Mouse (Mus musculus): ENCODE measurements around the gene Itgb4.

Gene Itgb4

DNA sequence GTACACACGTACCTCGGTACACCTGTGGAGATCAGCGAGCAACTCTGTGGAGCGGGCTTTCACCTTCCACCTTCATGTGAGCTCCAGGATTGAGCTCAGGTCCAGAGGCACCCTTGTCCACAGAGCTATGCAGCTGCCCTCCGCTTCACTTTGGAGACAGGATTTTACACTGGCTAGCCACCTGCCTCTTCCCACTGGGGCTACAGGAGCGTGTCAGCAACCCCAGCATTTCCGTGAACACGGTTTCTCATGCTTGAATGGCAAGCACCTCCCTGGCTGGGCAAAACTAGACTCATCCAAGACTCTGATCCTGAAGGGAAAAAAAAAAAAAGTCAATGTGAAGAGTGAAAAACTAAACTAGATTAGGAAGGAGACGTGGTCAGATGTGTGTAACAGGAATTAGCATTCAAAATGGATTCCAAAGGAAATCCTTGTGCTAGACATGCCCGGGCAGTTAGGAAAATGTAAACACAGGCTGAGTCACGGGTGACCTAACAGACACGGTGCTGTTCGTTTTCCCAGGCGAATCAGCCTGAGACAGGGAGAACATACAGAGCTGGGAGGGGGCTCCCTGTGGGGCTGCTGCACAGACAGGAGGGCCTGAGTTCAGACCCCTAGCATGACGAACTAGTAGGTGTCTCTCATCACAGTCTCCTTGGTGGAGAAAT lies 4.4 kb upstream of the Itgb4 start:
- no peak for DNase-seq

DNA sequence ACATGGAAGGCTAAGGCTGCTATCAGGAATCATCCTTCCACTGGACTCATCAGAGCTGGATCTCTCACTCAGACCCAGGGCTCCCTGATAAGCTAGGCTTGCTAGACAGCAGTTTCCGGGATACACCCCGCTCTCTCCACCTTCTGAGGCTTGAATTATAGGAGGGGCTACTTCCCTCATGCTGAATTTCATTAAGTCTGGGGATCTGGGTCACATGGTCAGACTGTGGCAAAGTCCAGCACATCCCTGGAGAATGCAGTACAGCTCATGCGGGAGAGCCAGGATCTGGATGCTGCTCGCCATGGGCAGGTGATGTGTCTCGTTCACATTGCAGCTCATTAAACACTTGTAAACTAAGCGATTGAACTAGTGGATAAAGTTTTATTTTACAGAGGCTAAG lies 3.5 kb upstream of the Itgb4 start:
- no peak for DNase-seq

DNA sequence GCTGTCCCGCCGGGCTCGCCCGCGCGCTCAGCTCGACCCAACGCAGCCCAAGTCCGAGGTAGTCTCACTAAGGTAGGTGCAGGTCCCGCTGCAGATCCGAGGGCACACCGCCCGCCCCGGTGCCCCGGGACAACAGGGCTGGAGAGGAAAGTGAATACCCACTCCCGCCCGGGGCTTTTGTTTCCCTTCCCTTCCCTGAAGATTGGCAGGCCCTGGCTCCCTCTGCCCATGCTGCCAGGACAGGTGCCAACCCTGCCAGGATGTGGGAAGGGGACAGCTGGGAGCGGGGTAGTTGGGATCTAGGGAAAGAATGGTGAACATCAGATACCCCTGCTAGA lies 543 bp downstream of the Itgb4 start:
- no peak for DNase-seq

DNA sequence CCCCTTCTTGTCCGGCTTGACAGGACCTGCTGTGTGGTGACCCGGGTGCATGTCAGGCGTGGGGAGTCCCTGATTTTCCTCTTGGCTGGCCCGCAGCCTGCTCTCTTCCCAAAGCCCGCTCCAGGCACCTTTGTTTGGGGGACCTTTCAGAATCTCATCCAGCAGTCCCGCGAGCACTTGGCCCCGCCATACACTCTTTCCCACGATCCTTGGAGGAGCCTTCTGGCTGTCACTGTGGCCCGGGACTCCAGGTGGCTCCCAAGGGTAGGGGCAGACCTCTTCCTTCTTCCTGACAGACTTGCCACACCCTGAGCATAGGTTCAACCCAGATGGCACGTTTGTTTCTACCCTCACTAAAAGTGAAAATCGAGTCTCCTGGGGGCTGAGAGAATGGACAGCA lies 1.0 kb downstream of the Itgb4 start:
- peak; percentile 8 for DNase-seq

DNA sequence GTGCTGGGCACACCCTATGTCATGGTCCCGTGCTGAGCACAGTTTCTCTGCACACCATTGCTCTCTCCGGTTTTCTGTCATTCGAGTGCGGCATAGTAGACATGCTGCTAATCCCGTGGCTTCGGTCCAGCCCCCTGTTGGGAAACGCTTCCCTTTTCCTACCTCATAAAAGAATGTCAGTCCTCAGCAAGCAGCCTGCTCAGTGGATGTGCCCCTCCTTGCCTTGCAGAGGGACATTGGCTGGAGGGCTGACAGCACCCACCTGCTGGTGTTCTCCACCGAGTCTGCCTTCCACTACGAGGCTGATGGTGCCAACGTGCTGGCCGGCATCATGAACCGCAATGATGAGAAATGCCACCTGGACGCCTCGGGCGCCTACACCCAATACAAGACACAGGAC lies 8.0 kb downstream of the Itgb4 start:
- no peak for DNase-seq

DNA sequence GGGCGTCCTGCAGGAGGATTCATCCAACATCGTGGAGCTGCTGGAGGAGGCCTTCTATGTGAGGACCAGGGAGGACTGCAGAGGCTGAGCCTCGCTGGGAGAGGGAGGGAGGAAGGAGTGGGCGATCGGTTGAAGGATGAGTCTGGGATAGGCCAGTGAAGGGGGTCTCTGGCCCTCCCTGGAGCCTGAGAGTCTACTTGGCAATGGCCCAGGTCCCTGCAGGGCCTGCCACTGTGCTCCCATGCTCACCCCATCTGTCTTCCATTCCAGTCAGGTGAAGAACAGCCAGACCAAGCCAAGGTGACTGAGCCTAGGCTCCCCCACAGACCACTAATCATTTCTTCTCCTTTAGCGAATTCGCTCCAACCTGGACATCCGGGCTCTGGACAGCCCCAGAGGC lies 8.8 kb downstream of the Itgb4 start:
- no peak for DNase-seq

DNA sequence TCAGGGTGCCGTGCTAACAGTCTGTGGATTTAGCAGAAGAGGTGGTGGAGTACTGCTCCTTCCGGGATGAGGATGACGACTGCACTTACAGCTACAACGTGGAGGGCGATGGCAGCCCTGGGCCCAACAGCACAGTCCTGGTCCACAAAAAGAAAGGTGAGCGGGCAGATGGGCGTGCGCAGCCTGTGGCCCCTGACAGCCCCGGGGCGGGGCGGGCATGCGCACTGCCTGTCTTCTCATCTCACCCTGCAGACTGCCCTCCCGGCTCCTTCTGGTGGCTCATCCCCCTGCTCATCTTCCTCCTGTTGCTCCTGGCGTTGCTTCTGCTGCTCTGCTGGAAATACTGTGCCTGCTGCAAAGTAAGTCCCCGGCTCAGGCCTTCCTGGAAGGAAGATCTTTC lies 15.2 kb downstream of the Itgb4 start:
- DNase-seq: no peak

DNA sequence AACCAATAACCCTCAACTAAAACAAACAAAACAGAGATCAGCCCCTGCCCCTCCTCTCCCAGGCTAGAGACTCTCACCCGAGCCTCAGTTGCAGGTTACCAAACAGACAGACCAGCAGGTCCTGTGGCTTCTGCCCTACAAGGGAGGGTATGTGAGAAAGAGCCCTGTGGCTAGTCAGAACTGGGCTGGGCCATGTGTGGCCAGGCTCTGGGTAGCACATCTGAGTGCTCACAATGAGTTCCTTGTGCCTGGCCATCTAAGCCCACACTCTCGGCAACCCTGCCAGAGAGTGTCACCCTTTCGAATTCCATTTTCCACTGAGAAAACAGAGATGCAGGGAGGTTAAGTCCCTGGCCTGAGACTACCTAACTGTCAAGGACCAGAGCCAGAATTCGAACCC lies 17.6 kb downstream of the Itgb4 start:
- DNase-seq: no peak

DNA sequence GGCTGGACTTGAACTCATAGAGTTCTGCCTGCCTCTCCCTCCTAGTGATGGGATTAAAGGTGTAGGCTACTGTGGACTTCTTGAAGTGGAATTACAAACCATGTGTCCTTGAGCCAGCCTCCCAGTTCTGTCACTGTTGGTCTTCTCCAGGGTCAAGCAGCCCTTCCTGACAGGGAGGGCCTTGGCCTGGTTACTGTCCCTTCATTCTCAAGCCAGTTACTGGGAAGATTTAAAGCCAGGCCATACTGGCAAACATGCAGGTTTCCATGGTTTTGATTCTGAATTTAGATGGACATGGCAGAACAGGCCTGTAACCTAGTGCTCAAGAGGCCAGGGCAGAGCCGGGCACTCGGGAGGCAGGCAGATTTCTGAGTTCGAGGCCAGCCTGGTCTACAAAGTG lies 20.7 kb downstream of the Itgb4 start:
- DNase-seq: no peak

DNA sequence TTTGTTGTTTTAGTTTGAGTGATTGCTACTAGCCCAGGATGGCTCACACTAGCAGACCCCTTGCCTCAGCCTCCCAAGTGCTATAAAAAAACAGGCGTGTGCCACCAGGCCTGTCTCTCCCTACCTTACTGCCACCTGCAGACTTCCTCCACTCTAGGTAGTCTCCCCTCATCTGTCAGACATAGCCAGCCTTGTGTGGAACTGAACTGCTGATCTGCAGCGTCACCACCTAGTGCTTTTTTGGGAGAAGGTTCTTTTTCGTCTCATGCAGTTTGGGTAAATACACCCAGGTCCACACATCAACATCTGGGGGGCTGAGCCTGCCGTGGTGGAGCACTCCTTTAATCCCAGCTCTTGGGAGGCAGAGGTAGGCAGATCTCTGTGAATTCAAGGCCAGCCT lies 22.5 kb downstream of the Itgb4 start:
- no peak for DNase-seq

DNA sequence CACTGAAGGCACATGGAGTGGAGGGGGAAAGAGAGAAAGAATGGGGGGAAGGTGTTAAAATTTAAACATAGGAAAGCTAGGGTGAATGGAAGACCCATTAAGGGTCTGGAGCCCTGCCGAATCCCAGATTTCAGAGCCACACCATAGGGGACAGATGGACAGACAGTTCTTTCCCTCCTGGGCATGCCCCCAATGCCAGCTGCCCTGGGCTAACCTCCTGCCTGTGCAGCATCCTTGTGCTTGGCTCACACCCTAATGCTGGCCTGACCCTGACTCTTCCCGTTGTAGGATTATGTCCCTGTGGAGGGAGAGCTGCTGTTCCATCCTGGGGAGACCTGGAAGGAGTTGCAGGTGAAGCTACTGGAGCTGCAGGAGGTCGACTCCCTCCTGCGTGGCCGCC lies 23.2 kb downstream of the Itgb4 start:
- no peak for DNase-seq

DNA sequence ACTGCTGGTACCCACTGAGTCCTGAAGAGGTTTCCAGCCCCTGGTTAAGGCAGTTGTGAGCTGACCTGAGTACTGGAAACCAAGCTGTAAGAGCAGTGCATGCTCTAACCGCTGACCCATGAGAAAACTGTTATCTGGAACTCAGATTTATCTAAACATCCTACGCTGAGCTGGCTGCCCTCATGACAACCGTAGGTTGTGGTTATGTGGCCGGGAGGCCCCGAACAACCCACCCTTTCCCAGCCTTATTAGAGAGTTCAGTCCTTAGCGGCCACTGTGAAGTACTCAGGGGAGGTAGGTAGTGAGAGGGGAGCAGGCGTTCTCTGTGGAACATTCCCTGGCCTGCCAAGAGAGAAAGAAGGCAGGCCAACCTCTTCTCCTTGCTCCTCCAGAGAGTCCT lies 24.5 kb downstream of the Itgb4 start:
- no peak for DNase-seq

DNA sequence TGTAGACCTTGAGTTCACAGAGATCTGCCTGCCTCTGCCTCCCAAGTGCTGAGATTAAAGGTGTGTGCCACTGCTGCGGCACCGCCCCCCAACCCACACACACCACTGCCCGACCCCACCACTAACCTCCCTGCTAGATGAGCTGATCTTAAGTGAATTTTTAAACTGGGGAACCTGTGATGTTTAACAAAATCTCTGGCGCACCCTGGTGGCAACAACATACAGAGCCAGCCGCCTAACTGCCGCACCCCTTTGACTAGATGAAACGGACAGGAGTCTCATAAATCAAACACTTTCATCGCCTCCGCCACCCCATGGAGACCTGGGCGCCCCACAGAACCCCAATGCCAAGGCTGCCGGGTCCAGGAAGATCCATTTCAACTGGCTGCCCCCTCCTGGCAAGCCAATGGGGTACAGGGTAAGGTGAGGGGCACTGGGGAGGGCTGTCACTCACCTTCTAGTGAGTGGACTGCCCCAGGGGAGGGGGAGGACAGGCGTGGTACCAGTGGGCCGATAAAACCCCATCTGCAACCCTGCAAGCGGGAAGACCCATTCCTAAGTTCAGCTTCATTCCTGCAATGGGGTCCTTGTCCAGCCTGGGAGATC lies 25.1 kb downstream of the Itgb4 start:
- DNase-seq: peak; percentile 82

DNA sequence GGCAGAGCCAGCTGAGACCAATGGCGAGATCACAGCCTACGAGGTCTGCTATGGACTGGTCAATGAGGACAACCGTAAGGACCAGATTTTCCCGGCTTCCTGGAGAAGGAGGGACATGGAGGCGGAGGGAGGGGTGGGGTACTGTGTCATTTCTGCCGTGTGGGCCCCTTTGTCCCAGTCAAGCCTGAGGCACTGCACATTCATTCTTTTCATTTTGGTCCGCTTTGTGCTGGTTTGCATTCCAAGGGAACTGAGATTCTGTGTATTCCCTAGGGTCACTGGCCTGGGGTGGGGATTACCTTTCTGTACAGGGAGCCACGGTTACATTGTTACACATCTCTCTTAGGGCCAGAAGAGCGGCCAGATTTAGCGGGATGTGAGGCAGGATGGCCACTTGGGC lies 26.1 kb downstream of the Itgb4 start:
- no peak for DNase-seq

DNA sequence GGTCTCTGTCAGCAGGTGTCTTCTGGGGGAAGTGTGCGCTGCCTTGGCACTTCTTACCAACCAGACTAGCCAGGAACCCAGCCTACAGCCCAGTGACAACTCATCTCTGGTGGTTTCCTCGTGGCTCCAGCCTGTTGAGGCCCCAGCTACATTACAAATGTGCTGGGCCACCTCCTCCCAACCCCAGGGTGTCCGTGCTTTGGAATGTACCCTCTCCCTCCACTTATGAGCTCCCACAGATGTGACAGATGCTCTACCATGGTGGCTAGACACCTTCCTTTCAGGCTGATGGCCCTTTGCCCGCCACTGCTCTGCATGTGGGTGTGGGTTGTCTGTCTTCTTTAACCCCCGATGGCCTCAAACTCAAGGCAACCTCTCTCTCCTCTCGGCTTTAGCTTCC lies 27.2 kb downstream of the Itgb4 start:
- DNase-seq: no peak

DNA sequence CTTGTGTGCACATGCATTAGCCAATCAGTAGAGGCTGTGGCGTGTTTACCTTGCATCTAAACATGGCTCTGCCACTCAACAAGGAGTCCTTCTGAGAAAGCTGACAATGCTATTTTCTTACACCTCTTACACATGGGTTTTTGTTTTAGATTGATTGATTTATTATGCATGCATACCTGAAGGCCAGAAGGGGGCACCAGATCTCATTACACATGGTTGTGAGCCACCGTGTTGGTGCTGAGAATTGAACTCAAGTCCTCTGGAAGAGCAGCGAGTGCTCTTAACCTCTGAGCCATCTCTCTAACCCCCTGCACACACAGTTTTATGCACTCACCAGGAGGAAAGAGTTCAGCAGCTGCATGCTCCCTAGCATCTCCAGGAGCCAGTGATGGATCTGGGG lies 28.4 kb downstream of the Itgb4 start:
- no peak for DNase-seq

DNA sequence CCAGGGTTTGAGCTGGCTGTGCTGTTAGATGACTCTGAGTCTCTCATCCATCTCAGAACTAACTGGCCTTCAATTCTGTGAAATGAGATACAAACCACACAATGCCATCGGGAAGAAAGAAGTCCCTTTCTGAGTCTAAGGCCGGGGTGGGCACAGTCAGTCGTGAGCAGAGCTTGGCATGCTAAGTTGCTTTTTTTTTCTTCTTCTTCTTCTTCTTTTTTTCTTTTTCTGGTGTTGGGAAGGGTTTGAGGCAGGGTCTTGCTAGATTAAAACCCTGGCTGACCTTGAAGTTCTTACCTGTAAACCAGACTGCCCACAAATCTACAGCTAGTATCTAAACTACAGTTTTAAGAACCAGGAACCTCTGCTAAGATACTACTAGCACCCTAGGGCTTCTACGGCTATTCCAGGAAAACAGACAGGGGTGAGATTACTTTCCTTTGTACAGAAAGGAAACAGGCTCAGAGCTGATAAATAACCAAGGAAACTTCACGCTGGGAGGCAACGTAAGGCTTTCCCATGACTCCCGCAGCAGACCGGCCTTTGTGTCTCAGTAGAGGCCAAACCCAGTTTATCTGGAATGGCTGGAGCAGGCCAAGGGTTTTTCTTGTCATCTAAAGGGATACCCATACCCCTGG lies 29.8 kb downstream of the Itgb4 start:
- no peak for DNase-seq

DNA sequence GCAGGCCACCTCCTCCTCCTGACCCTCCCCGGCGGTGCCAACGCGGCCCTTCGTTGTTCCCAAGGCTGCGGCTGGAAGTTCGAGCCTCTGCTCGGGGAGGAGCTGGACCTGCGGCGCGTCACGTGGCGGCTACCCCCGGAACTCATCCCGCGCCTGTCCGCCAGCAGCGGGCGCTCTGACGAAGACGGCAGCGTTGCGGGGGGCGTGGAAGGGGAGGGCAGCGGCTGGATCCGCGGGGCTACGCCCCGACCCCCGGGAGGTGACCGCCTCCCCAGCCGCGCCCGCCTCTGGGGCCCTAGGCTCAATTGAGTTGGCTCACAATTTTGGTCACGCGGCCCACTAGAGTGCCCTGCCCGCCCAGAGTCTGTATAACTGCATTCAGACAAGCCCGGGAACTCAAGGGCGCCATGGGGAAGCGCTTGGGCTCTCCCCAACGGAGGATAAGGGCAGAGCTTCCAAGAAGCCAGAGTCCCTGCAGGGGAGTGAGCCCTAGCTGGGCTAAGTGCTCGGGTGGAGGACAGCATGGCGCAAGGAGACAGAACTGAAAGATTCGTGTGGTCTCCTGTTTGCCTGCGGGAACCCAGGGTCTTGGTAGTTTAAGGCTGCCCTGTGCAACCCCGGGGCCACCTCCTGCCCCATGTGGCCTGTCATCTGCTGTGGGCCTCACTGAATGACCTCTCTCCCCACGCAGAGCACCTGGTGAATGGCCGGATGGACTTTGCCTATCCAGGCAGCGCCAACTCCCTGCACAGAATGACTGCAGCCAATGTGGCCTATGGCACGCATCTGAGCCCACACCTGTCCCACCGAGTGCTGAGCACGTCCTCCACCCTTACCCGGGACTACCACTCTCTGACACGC lies 30.6 kb downstream of the Itgb4 start:
- peak; percentile 82 for DNase-seq

DNA sequence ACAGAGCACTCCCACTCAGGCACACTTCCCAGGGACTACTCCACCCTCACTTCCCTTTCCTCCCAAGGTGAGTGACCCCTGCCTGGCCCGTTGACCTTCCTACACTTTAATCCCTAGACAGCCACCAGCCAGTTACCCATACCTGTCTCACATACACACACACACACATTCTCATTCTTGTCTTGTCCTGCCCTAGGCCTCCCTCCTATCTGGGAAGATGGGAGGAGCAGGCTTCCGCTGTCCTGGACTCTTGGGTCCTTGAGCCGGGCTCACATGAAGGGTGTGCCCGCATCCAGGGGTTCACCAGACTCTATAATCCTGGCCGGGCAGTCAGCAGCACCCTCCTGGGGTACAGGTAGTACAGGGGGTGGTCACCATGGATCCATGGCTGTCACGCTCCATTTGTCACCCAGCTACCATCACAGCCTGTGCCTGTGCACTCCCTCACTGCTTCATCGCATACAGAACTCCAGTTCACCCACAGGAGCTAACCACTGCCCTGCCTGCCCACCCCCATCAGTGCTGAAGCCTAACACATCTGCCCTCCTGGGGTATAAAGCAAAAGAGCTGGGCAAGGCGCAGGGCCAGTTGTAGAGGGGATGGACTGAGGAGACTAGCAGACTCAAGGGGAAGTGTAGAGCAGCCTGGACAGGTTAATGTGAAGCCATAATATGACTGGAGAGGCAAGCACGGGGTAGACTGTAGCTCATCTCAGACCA lies 31.4 kb downstream of the Itgb4 start:
- no peak for DNase-seq

DNA sequence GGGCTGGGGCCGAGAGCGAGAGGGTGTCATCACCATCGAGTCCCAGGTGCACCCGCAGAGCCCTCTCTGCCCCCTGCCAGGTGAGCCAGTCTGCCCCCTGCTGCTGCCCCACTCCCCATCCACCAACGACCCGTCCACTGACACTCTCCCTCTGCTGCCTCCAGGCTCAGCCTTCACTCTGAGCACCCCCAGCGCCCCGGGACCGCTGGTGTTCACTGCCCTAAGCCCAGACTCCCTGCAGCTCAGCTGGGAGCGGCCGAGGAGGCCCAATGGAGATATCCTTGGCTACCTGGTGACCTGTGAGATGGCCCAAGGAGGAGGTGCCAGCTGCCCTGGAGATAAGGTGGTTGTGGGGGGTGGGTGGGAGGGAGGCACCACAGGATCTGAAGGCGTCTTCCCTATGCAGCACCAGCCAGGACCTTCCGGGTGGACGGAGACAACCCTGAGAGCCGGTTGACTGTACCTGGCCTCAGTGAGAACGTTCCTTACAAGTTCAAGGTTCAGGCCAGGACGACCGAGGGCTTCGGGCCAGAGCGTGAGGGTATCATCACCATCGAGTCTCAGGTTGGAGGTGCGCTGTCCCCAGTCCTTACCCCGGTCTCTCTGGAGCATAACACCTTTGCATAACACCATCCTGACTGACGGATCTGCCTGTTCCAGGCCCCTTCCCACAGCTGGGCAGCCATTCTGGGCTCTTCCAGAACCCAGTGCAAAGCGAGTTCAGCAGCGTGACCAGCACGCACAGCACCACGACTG lies 32.8 kb downstream of the Itgb4 start:
- DNase-seq: no peak

DNA sequence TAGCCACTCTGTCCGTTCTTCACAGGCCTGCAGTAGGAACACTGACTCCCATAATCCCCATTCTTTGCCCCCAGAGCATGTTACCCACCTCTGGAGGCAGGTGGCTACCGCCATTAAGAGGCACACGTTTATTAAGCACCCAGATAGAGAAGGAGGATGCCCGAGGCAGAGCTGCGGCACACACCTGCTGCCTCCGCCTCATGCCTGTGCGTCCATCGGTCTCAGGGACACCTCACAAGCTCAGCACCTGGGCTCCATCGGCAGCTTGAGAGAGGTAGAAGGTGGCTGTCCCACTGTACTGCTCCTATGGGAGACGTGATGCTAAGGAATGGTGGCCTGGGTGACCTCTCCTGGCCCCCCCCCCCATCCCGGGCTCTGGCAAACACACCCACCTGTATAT lies 33.9 kb downstream of the Itgb4 start:
- no peak for DNase-seq

DNA sequence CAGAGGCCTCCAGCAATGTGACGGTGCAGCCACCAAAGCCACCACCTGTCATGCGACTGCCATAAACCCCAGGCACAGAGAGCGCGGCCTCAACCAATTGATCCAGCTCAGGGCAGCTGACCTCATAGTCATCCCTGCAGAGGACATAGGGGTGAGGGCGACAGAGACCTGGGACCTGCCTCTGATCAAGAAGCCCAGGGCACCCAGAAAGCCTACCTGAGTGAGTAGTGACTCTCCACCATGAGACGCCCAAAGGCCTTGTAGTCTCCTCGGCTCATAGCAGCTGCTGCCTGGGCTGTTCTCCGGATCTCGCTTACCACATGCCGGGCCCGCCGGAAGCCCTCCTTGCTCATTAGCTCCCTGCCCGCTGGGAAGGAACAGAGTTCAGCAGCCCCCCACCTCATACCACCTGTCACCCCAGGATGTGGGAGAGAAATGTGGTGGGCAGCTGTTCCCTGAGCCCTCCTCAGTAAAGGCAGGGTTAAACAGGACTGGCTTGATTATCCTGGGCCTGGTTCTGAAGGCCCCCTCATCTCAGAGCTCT lies 34.4 kb downstream of the Itgb4 start:
- DNase-seq: no peak
